In genomic region chr12:79945899-79946298, GRCm38 (mm10) we compare ENCODE assay signal across 10 mouse cellular contexts.
A peak's percentile ranks its signal among the peaks of the same experiment; 100 is the strongest.
DNase-seq lines count a peak whose midpoint lies in the region; ATAC-seq and TF ChIP-seq lines count a peak whose summit lies in the region.
"Had no signal": no experiment of that assay in that cellular context is flagged by ENCODE, and none has a peak within 500 bp of the region (broad histone marks: within the 10 kb centered on the region; RNA-seq: fewer than 3 reads in every experiment).

No protein-coding gene starts in this region.

- H3K9ac ChIP-seq in kidney, embryonic 14.5 days (ENCODE audit: low read depth, low read length) = no peak overlapping the region
- no peak overlapping the region for H3K9ac ChIP-seq in limb, embryonic 12.5 days (replicated peaks)

- no peak for TF ChIP-seq POLR2A in spleen, adult 2 months (IDR thresholded peaks at IDR 0.05; ENCODE audit: low read depth, low read length)

- H3K27ac ChIP-seq in kidney, embryonic 14.5 days (ENCODE audit: low read depth, low read length) = peak overlapping the region; percentile 86
- peak overlapping the region; percentile 29; the same call in 1 of the 2 replicates for H3K27ac ChIP-seq in spleen, adult 2 months (ENCODE audit: insufficient read depth, low read length)
- H3K27ac ChIP-seq in limb, embryonic 12.5 days = peak overlapping the region; percentile 87; the same call in 1 of the 2 replicates

- no peak for ATAC-seq in kidney, embryonic 14.5 days (ENCODE audit: low FRiP score, low TSS enrichment)
- ATAC-seq in limb, embryonic 12.5 days (ENCODE audit: insufficient number of reproducible peaks, insufficient read depth, low FRiP score, low TSS enrichment, low read depth) = no peak

- TF ChIP-seq CTCF in spleen, adult 2 months (IDR thresholded peaks at IDR 0.05; ENCODE audit: extremely low read depth, insufficient read depth, insufficient read length, insufficient replicate concordance) = no peak

- H3K4me3 ChIP-seq in kidney, embryonic 14.5 days (ENCODE audit: low read length) = no peak overlapping the region
- H3K4me3 ChIP-seq in spleen, adult 2 months (ENCODE audit: extremely low read depth, insufficient read depth, insufficient read length) = no peak overlapping the region
- no peak overlapping the region for H3K4me3 ChIP-seq in limb, embryonic 12.5 days (replicated peaks)

- no peaks in the 10 kb centered on the region for H3K36me3 ChIP-seq in kidney, embryonic 14.5 days (ENCODE audit: control insufficient read depth, insufficient read depth, low read length)
- no peaks in the 10 kb centered on the region for H3K36me3 ChIP-seq in spleen, adult 2 months (ENCODE audit: control insufficient read depth, insufficient read depth, low read length)
- no peaks in the 10 kb centered on the region for H3K36me3 ChIP-seq in limb, embryonic 12.5 days

- no peaks in the 10 kb centered on the region for H3K27me3 ChIP-seq in kidney, embryonic 14.5 days (ENCODE audit: control insufficient read depth, insufficient read depth, low read length)
- H3K27me3 ChIP-seq in spleen, adult 2 months (ENCODE audit: control insufficient read depth, insufficient read depth, low read length) = no peaks in the 10 kb centered on the region
- H3K27me3 ChIP-seq in limb, embryonic 12.5 days = no peaks in the 10 kb centered on the region

- no peak overlapping the region for H3K4me2 ChIP-seq in kidney, embryonic 14.5 days (replicated peaks; ENCODE audit: low read depth, low read length)
- H3K4me2 ChIP-seq in limb, embryonic 12.5 days = no peak overlapping the region

- no peak for DNase-seq in kidney, adult 11 months
- DNase-seq in spleen, adult 2 months (ENCODE audit: low read depth in 1 of 2, low spot score in 2 of 2) = no peak
- no peak for DNase-seq in spleen, postnatal 10 days (ENCODE audit: low spot score in 2 of 2)
- no peak for DNase-seq in B cell, adult 2 months
- DNase-seq in adrenal gland, adult 18-20 months (ENCODE audit: low spot score in 2 of 2) = no peak
- DNase-seq: cerebellum, adult 9-11 months; lung, postnatal 36 days; right cerebral cortex, postnatal 25 days had no signal

- H3K9me3 ChIP-seq in kidney, embryonic 14.5 days (ENCODE audit: control insufficient read depth, low read length) = no peaks in the 10 kb centered on the region
- no peaks in the 10 kb centered on the region for H3K9me3 ChIP-seq in limb, embryonic 12.5 days

- WGBS in kidney, embryonic 14.5 days = 71% methylated on average over 4 of the region's 4 CpGs
- 89% methylated on average over 4 of the region's 4 CpGs for WGBS in spleen, adult 2 months
- WGBS in limb, embryonic 12.5 days = 73% methylated on average over 4 of the region's 4 CpGs

- H3K4me1 ChIP-seq in kidney, embryonic 14.5 days (ENCODE audit: control insufficient read depth, insufficient read depth, low read length) = peaks cover 55% of the 10 kb centered on the region
- H3K4me1 ChIP-seq in spleen, adult 2 months (ENCODE audit: control insufficient read depth, insufficient read depth, insufficient read length) = peaks cover 3% of the 10 kb centered on the region; the same call in 1 of the 2 replicates
- peaks cover 63% of the 10 kb centered on the region for H3K4me1 ChIP-seq in limb, embryonic 12.5 days (replicated peaks)

Comparison
In these comparisons a context has a peak if more than half of its experiments do, and no peak if none do; other contexts are left out.
1. H3K27ac ChIP-seq: peak in every context shown above with its lines; median percentile 87 in limb, embryonic 12.5 days; 86 in kidney, embryonic 14.5 days; 29 in spleen, adult 2 months.